Mouse (Mus musculus): ENCODE data around the gene Ceacam20. TPM values are rescaled to one million over a fixed set of nuclear protein-coding genes. Genes with fewer than 3 reads are reported as not detected.

The Ceacam20 gene
- polyA plus RNA-seq, 1 experiment from 2014 or later: not detected

- no peak overlapping the region for H3K4me3 ChIP-seq
- no peaks in the 10 kb centered on the region for H3K9me3 ChIP-seq
- H3K4me2 ChIP-seq (replicated peaks): no peak overlapping the region
- H3K36me3 ChIP-seq: no peaks in the 10 kb centered on the region
- H3K4me1 ChIP-seq: peaks cover 6% of the 10 kb centered on the region; the same call in 1 of the 2 replicates
- no peak for ATAC-seq (replicated peaks)
- H3K9ac ChIP-seq (replicated peaks): no peak overlapping the region
- H3K27me3 ChIP-seq: no peaks in the 10 kb centered on the region
- 84% methylated on average over 20 of the region's 20 CpGs for WGBS
- H3K27ac ChIP-seq (replicated peaks): no peak overlapping the region
Observed at GRCm38 (mm10) chr7:19935171-19935751, 30.0 kb upstream of the Ceacam20 start.

GRCm38 (mm10) chr7:19935961-19936360 lies 29.3 kb upstream of the Ceacam20 start:
- H3K9me3 ChIP-seq: no peaks in the 10 kb centered on the region
- H3K27ac ChIP-seq (replicated peaks): no peak overlapping the region
- H3K36me3 ChIP-seq: no peaks in the 10 kb centered on the region
- no peak for ATAC-seq (replicated peaks)
- 63% methylated on average over 6 of the region's 6 CpGs for WGBS
- no peak overlapping the region for H3K4me3 ChIP-seq
- no peak overlapping the region for H3K9ac ChIP-seq (replicated peaks)
- H3K4me2 ChIP-seq (replicated peaks): no peak overlapping the region
- peaks cover 6% of the 10 kb centered on the region; the same call in 1 of the 2 replicates for H3K4me1 ChIP-seq
- H3K27me3 ChIP-seq: no peaks in the 10 kb centered on the region

GRCm38 (mm10) chr7:19937229-19937821 lies 27.9 kb upstream of the Ceacam20 start:
- Histone ChIP-seq H3K4me3 (no peak overlapping the region), H3K27ac (replicated peaks) (no peak overlapping the region), H3K36me3 (no peaks in the 10 kb centered on the region), H3K4me2 (replicated peaks) (no peak overlapping the region), H3K4me1 (peaks cover 6% of the 10 kb centered on the region; the same call in 1 of the 2 replicates), H3K9me3 (no peaks in the 10 kb centered on the region), H3K27me3 (no peaks in the 10 kb centered on the region), H3K9ac (replicated peaks) (no peak overlapping the region)
- WGBS: 85% methylated on average over 11 of the region's 11 CpGs
- no peak for ATAC-seq (replicated peaks)

- H3K4me2 ChIP-seq (replicated peaks): no peak overlapping the region
- no peak overlapping the region for H3K4me3 ChIP-seq
- no peaks in the 10 kb centered on the region for H3K36me3 ChIP-seq
- no peaks in the 10 kb centered on the region for H3K4me1 ChIP-seq
- H3K9ac ChIP-seq (replicated peaks): no peak overlapping the region
- H3K27me3 ChIP-seq: no peaks in the 10 kb centered on the region
- no peaks in the 10 kb centered on the region for H3K9me3 ChIP-seq
- WGBS: 52% methylated on average over 12 of the region's 12 CpGs
- no peak overlapping the region for H3K27ac ChIP-seq (replicated peaks)
- no peak for ATAC-seq (replicated peaks)
Observed at GRCm38 (mm10) chr7:19939555-19940235, 25.5 kb upstream of the Ceacam20 start.

GRCm38 (mm10) chr7:19940256-19940655 lies 25.0 kb upstream of the Ceacam20 start:
- H3K9ac ChIP-seq (replicated peaks): no peak overlapping the region
- H3K9me3 ChIP-seq: no peaks in the 10 kb centered on the region
- H3K36me3 ChIP-seq: no peaks in the 10 kb centered on the region
- no peaks in the 10 kb centered on the region for H3K4me1 ChIP-seq
- ATAC-seq (replicated peaks): no peak
- H3K4me2 ChIP-seq (replicated peaks): no peak overlapping the region
- WGBS: 55% methylated on average over 5 of the region's 6 CpGs
- H3K4me3 ChIP-seq: no peak overlapping the region
- H3K27ac ChIP-seq (replicated peaks): no peak overlapping the region
- no peaks in the 10 kb centered on the region for H3K27me3 ChIP-seq

- Histone ChIP-seq H3K9ac (replicated peaks) (no peak overlapping the region), H3K4me3 (no peak overlapping the region), H3K27me3 (no peaks in the 10 kb centered on the region), H3K4me2 (replicated peaks) (no peak overlapping the region), H3K36me3 (no peaks in the 10 kb centered on the region), H3K4me1 (no peaks in the 10 kb centered on the region), H3K9me3 (no peaks in the 10 kb centered on the region), H3K27ac (replicated peaks) (no peak overlapping the region)
- no peak for ATAC-seq (replicated peaks)
- 94% methylated on average over 8 of the region's 8 CpGs for WGBS
Observed at GRCm38 (mm10) chr7:19944709-19945108, 20.5 kb upstream of the Ceacam20 start.

- Histone ChIP-seq H3K4me3 (no peak overlapping the region), H3K27ac (replicated peaks) (no peak overlapping the region), H3K4me2 (replicated peaks) (no peak overlapping the region), H3K27me3 (no peaks in the 10 kb centered on the region), H3K36me3 (no peaks in the 10 kb centered on the region), H3K9ac (replicated peaks) (no peak overlapping the region), H3K4me1 (no peaks in the 10 kb centered on the region), H3K9me3 (no peaks in the 10 kb centered on the region)
- ATAC-seq (replicated peaks): no peak
- WGBS: 92% methylated on average over 5 of the region's 5 CpGs
Observed at GRCm38 (mm10) chr7:19945201-19945600, 20.0 kb upstream of the Ceacam20 start.

GRCm38 (mm10) chr7:19945821-19946515 lies 19.2 kb upstream of the Ceacam20 start:
- Histone ChIP-seq H3K4me3 (no peak overlapping the region), H3K9me3 (no peaks in the 10 kb centered on the region), H3K9ac (replicated peaks) (no peak overlapping the region), H3K4me1 (no peaks in the 10 kb centered on the region), H3K27me3 (no peaks in the 10 kb centered on the region), H3K36me3 (no peaks in the 10 kb centered on the region), H3K27ac (replicated peaks) (no peak overlapping the region), H3K4me2 (replicated peaks) (no peak overlapping the region)
- 87% methylated on average over 13 of the region's 13 CpGs for WGBS
- ATAC-seq (replicated peaks): no peak

- H3K4me2 ChIP-seq (replicated peaks): no peak overlapping the region
- no peaks in the 10 kb centered on the region for H3K4me1 ChIP-seq
- 86% methylated on average over 12 of the region's 12 CpGs for WGBS
- H3K4me3 ChIP-seq: no peak overlapping the region
- H3K9ac ChIP-seq (replicated peaks): no peak overlapping the region
- no peaks in the 10 kb centered on the region for H3K36me3 ChIP-seq
- H3K27me3 ChIP-seq: no peaks in the 10 kb centered on the region
- no peak for ATAC-seq (replicated peaks)
- H3K9me3 ChIP-seq: no peaks in the 10 kb centered on the region
- H3K27ac ChIP-seq (replicated peaks): no peak overlapping the region
Observed at GRCm38 (mm10) chr7:19948956-19949355, 16.3 kb upstream of the Ceacam20 start.

- no peaks in the 10 kb centered on the region for H3K36me3 ChIP-seq
- ATAC-seq (replicated peaks): no peak
- no peak overlapping the region for H3K27ac ChIP-seq (replicated peaks)
- whole genome bisulfite sequencing: 61% methylated on average over 10 of the region's 10 CpGs
- no peak overlapping the region for H3K4me2 ChIP-seq (replicated peaks)
- no peaks in the 10 kb centered on the region for H3K27me3 ChIP-seq
- H3K9me3 ChIP-seq: no peaks in the 10 kb centered on the region
- no peaks in the 10 kb centered on the region for H3K4me1 ChIP-seq
- H3K9ac ChIP-seq (replicated peaks): no peak overlapping the region
- no peak overlapping the region for H3K4me3 ChIP-seq
Observed at GRCm38 (mm10) chr7:19949996-19950395, 15.2 kb upstream of the Ceacam20 start.

- no peak for ATAC-seq (replicated peaks)
- WGBS: 68% methylated on average over 9 of the region's 9 CpGs
- Histone ChIP-seq H3K9me3 (no peaks in the 10 kb centered on the region), H3K27me3 (no peaks in the 10 kb centered on the region), H3K4me3 (no peak within 1 kb of the TSS), H3K9ac (replicated peaks) (no peak within 1 kb of the TSS), H3K4me2 (replicated peaks) (no peak within 1 kb of the TSS), H3K4me1 (no peaks in the 10 kb centered on the region), H3K27ac (replicated peaks) (no peak within 1 kb of the TSS), H3K36me3 (no peaks in the 10 kb centered on the region)
Observed at GRCm38 (mm10) chr7:19950589-19950988, 14.6 kb upstream of the Ceacam20 start, which contains the start of gene Igsf23. Igsf23 (minus strand) TSS chr7:19950756.

GRCm38 (mm10) chr7:19952320-19952986 lies 12.8 kb upstream of the Ceacam20 start:
- H3K27ac ChIP-seq (replicated peaks): no peak overlapping the region
- no peaks in the 10 kb centered on the region for H3K36me3 ChIP-seq
- no peaks in the 10 kb centered on the region for H3K27me3 ChIP-seq
- no peaks in the 10 kb centered on the region for H3K9me3 ChIP-seq
- no peak overlapping the region for H3K4me2 ChIP-seq (replicated peaks)
- H3K4me1 ChIP-seq: no peaks in the 10 kb centered on the region
- no peak overlapping the region for H3K9ac ChIP-seq (replicated peaks)
- ATAC-seq (replicated peaks): no peak
- no peak overlapping the region for H3K4me3 ChIP-seq
- WGBS: 63% methylated on average over 10 of the region's 10 CpGs
